Mouse (Mus musculus) ES-E14 (cell line): ENCODE measurements around the gene Smpd3. TPM values are rescaled to one million over a fixed set of nuclear protein-coding genes. Genes with fewer than 3 reads are reported as not detected.
A peak's percentile ranks its signal among the peaks of the same experiment; 100 is the strongest.
"Not testable (repeated sequence)": the region's sequence is repeated elsewhere in the genome, so short reads cannot be mapped to it uniquely, and the experiment has no call there.

Experiments used
- DNase-seq: peaks from one replicate; pipeline ENCODE4 v3.0.0-alpha.2; 2013; ENCODE audit warnings: low read depth, low spot score
- H3K27ac ChIP-seq: 2 replicates; pipeline ENCODE4 v1.5.1; 2012; ENCODE audit warnings: low read depth, mild to moderate bottlenecking, low read length, moderate library complexity, mixed read lengths; ENCODE audit not compliant: poor library complexity, insufficient read depth, severe bottlenecking
- H3K36me3 ChIP-seq: 2 replicates; pipeline ENCODE4 v1.6.1; 2012; ENCODE audit warnings: mild to moderate bottlenecking, low read length, moderate library complexity, mixed read lengths; ENCODE audit not compliant: control insufficient read depth, poor library complexity, insufficient read depth, severe bottlenecking
- H3K4me1 ChIP-seq, 2 experiments: fragments of 150-350 bp in 1 of 2; sonication (generic) in 1 of 2; 2 replicates each; pipeline ENCODE4 v1.6.1; 2012; ENCODE audit warnings: low read length in 2 of 2, mild to moderate bottlenecking in 1 of 2, mixed read lengths in 1 of 2; ENCODE audit not compliant: control insufficient read depth in 2 of 2, insufficient read depth in 2 of 2, poor library complexity in 1 of 2
- H3K4me3 ChIP-seq, 2 experiments: fragments of 150-350 bp in 1 of 2; sonication (generic) in 1 of 2; 2 replicates each; pipeline ENCODE4 v1.5.1; 2012; ENCODE audit warnings: low read length in 2 of 2, low read depth in 1 of 2, mild to moderate bottlenecking in 1 of 2, mixed read lengths in 1 of 2; ENCODE audit not compliant: insufficient read depth in 1 of 2, poor library complexity in 1 of 2, severe bottlenecking in 1 of 2
- H3K9ac ChIP-seq: 2 replicates; pipeline ENCODE4 v1.6.1; 2012; ENCODE audit warnings: low read depth, mild to moderate bottlenecking, low read length, mixed read lengths; ENCODE audit not compliant: poor library complexity, insufficient read depth, severe bottlenecking
- H3K9me3 ChIP-seq: fragments of 150-350 bp; sonication (generic); 2 replicates; pipeline ENCODE4 v1.6.1; 2012; ENCODE audit warnings: low read depth, mild to moderate bottlenecking, low read length; ENCODE audit not compliant: control insufficient read depth, insufficient read depth
- CHD2 ChIP-seq: IDR thresholded peaks from 2 replicates; pipeline ENCODE4 v1.6.1; 2014; ENCODE audit warnings: mild to moderate bottlenecking, low read depth, low read length, inconsistent platforms
- HCFC1 ChIP-seq: IDR thresholded peaks from 2 replicates; pipeline ENCODE4 v1.6.1; 2012; ENCODE audit warnings: low read length, inconsistent platforms, borderline replicate concordance; ENCODE audit not compliant: insufficient read depth
- MAFK ChIP-seq: IDR thresholded peaks from 2 replicates; pipeline ENCODE4 v1.6.1; 2014; ENCODE audit warnings: mild to moderate bottlenecking, low read depth, low read length, inconsistent platforms; ENCODE audit not compliant: insufficient read depth
- ZC3H11A ChIP-seq: IDR thresholded peaks from 2 replicates; pipeline ENCODE4 v1.6.1; 2012; ENCODE audit warnings: low read depth, mild to moderate bottlenecking, inconsistent platforms, low read length, borderline replicate concordance
- ZNF384 ChIP-seq: IDR thresholded peaks from 2 replicates; pipeline ENCODE4 v1.6.1; 2012; ENCODE audit warnings: low read depth, low read length, inconsistent platforms
- in situ Hi-C, 2 experiments: fragments of 600-800 bp; cut with MboI; formaldehyde crosslinking; loops; one replicate each; pipeline ENCODE4 v1.15.1; 2025; ENCODE audit warnings: low sequenced_read_pairs in 2 of 2, inconsistent platforms in 1 of 2; ENCODE audit not compliant: unreplicated experiment in 2 of 2
- total RNA-seq: library from RNA; depleted of rRNA; stranded (reverse); fragments of 300-350 nt; gene quantifications from 2 replicates; pipeline ENCODE4 v1.2.3, GENCODE M21; 2012

The Smpd3 gene
- total RNA-seq, 1 experiment = 0.94 TPM

GRCm38 (mm10) chr8:106313120-106313737 is 24.6 kb downstream of the Smpd3 start:
- in situ Hi-C loops = no loop called here
- TF ChIP-seq MAFK = no peak
- no peak for TF ChIP-seq HCFC1
- no peak for TF ChIP-seq ZNF384
- TF ChIP-seq CHD2 = no peak
- TF ChIP-seq ZC3H11A = no peak
- H3K9ac ChIP-seq = no peak overlapping the region

DNA sequence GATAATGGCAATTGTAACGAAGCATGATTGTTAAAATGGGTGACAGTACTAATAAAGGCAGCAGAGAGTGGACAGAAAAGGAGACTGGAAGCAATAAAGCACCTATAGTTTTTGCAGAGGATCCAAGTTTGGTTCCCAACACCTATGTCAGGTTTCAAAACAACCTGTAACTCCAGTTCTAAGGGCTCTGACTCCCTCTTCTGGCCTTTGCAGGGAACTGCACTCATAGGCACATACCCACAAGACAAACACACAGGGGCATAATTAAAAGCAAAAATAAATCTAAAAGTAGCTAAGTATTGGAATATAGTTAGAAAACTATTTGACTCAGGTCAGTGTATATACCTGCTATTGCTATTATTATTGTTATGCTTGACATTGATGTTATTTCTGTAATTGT is 25.8 kb downstream of the Smpd3 start:
- H3K27ac ChIP-seq = no peak overlapping the region
- in situ Hi-C loops = no loop called here
- H3K4me3 ChIP-seq = no peak overlapping the region
- TF ChIP-seq HCFC1 (no peak), ZC3H11A (peak; percentile 48; the same call in 1 of the 2 replicates)
- no peaks in the 10 kb centered on the region for H3K4me1 ChIP-seq
- no peaks in the 10 kb centered on the region for H3K9me3 ChIP-seq
- DNase-seq = no peak
- H3K9ac ChIP-seq = no peak overlapping the region
- no peaks in the 10 kb centered on the region for H3K36me3 ChIP-seq

More at GRCm38 (mm10) chr8:106313120-106313737, 24.6 kb downstream of the Smpd3 start:
- H3K9me3 ChIP-seq = no peaks in the 10 kb centered on the region
- no peak overlapping the region for H3K27ac ChIP-seq
- DNase-seq = no peak
- no peak overlapping the region for H3K4me3 ChIP-seq
- H3K36me3 ChIP-seq = no peaks in the 10 kb centered on the region
- H3K4me1 ChIP-seq = no peaks in the 10 kb centered on the region

GRCm38 (mm10) chr8:106310026-106310652 is 27.6 kb downstream of the Smpd3 start:
- Histone ChIP-seq H3K9me3 (no peaks in the 10 kb centered on the region), H3K4me3 (no peak overlapping the region)
- in situ Hi-C loops = no loop called here

DNA sequence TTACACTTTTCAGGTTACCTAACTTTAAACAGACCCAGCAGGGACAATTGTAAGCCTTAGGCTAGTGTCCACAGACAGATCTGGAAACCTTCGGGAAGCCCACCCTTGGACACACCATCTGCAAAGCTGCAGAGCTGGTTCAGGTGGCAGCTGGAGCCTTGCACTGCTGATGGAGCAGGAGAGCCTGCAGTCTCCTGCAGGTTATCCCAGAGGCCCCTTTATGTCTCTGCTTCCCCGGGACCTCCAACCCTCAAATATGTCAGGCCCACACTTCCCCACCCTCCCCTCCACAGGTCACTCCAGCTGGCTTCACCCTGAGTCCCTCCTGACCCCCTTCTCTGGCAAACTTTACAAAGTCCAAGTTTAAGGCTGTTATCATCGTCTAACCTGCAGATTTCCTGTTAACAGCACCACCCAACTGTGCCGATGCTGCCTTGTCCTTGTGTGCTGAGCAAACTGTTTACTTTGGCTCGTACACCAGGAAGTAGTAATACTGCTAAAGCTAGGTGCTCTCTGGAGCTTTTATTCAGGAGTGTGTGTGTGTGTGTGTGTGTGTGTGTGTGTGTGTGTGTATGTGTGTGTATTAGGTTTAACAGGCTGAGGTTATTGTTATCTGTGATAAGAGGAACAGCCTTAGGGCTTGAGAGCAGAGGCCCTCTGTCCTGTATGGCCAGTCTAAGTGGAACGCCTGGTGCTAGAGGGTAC is 29.6 kb downstream of the Smpd3 start:
- H3K4me3 ChIP-seq, DNase-seq, in situ Hi-C loops: not testable (repeated sequence)

More at GRCm38 (mm10) chr8:106310026-106310652, 27.6 kb downstream of the Smpd3 start:
- Histone ChIP-seq H3K4me1 (no peaks in the 10 kb centered on the region), H3K27ac (no peak overlapping the region), H3K9ac (no peak overlapping the region), H3K36me3 (no peaks in the 10 kb centered on the region)
- no peak for DNase-seq
- TF ChIP-seq ZNF384 = no peak
- TF ChIP-seq ZC3H11A = no peak
- no peak for TF ChIP-seq MAFK
- no peak for TF ChIP-seq CHD2
- no peak for TF ChIP-seq HCFC1

DNA sequence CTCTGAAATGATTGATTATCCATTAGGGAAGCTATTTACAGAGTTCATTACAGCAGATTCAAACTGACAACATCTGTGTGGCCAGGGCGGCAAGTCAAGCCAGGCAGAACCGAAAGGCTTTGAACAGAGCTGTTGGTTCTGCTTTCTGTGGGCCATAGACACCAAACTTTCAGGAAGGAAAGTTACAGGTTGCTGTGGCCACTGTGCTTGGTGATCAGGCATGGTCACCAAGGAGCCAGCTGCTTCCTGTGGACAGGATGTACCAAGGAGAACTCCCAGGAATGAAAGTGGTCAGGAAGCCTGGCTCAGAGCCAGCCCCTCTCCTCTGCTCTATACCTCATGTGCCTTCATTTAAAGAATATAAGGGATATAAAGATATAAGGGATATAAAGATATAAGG is 30.2 kb downstream of the Smpd3 start:
- Histone ChIP-seq H3K36me3 (no peaks in the 10 kb centered on the region), H3K9ac (no peak overlapping the region), H3K4me3 (no peak overlapping the region), H3K9me3 (no peaks in the 10 kb centered on the region), H3K4me1 (no peaks in the 10 kb centered on the region), H3K27ac (no peak overlapping the region)
- no peak for DNase-seq
- TF ChIP-seq MAFK (no peak), CHD2 (no peak), ZNF384 (no peak), ZC3H11A (no peak), HCFC1 (no peak)
- in situ Hi-C loops = no loop called here

More for the DNA sequence above, 29.6 kb downstream of the Smpd3 start:
- not testable (repeated sequence) for H3K9me3 ChIP-seq, H3K9ac ChIP-seq, H3K4me1 ChIP-seq, H3K27ac ChIP-seq, H3K36me3 ChIP-seq

- DNase-seq, in situ Hi-C loops, H3K4me3 ChIP-seq: not testable (repeated sequence)
These were observed 31.0 kb downstream of the Smpd3 start for GRCm38 (mm10) chr8:106306711-106307248.

More at GRCm38 (mm10) chr8:106306711-106307248, 31.0 kb downstream of the Smpd3 start:
- not testable (repeated sequence) for H3K9ac ChIP-seq, H3K36me3 ChIP-seq, H3K27ac ChIP-seq, H3K4me1 ChIP-seq, H3K9me3 ChIP-seq
